Mouse (Mus musculus) monocyte, adult 59 days (primary cell): ENCODE measurements around the gene Ankrd37. TPM values are rescaled to one million over a fixed set of nuclear protein-coding genes. Genes with fewer than 3 reads are reported as not detected.

Experiments
- total RNA-seq, 2 experiments: library from RNA; stranded (reverse); gene quantifications; one replicate each; pipeline ENCODE4 v1.2.4; 2023

The Ankrd37 gene
- 1 to 10 TPM; 1.7 to 4.3 TPM for total RNA-seq

GRCm38 (mm10) chr8:46005596-46005995 is at the start of gene Ankrd37:
TSS of gene Ankrd37 (minus strand) at chr8:46005707.

GRCm38 (mm10) chr8:45999138-45999783 is 6.2 kb downstream of the Ankrd37 start, which contains the start of gene Lrp2bp:
TSS of gene Lrp2bp (plus strand) at chr8:45999303.

GRCm38 (mm10) chr8:45975126-45975836 is 30.2 kb downstream of the Ankrd37 start, which contains the start of the genes 1700029J07Rik and Ufsp2:
TSS of gene 1700029J07Rik (minus strand) at chr8:45975252.
TSS of gene Ufsp2 (plus strand) at chr8:45975528.

Other genes starting within 250 kb of the Ankrd37 start
- gene Pdlim3, start 120.2 kb downstream of the Ankrd37 start, total RNA-seq, result under 1 TPM in 1 of 2 experiments, not detected in 1; 0.18 TPM
- gene Ccdc110, start 71.1 kb downstream of the Ankrd37 start, total RNA-seq, result not detected
- under 1 TPM; 0.43 to 0.52 TPM for gene 1700029J07Rik, start 30.5 kb downstream of the Ankrd37 start, total RNA-seq
- gene Ufsp2, start 30.2 kb downstream of the Ankrd37 start, total RNA-seq, result 10 to 100 TPM; 42.8 to 44.2 TPM
- not detected for gene Lrp2bp, start 6.4 kb downstream of the Ankrd37 start, total RNA-seq
- gene Cfap97, start 146.1 kb upstream of the Ankrd37 start, total RNA-seq, result 1 to 10 TPM; 8.3 to 8.7 TPM
- 10 to 100 TPM; 22.0 to 23.4 TPM for gene Snx25, start 146.5 kb upstream of the Ankrd37 start, total RNA-seq
- gene Slc25a4, start 205.6 kb upstream of the Ankrd37 start, total RNA-seq, result 10 to 100 TPM; 33.5 to 38.2 TPM